In genomic region chr12:111018068-111018467, GRCm38 (mm10) we compare ENCODE assay signal across 19 mouse cellular contexts. TPM values are rescaled to one million over a fixed set of nuclear protein-coding genes. Genes with fewer than 3 reads are reported as not detected.
DNase-seq lines count a peak whose midpoint lies in the region; ATAC-seq lines count a peak whose summit lies in the region.
"Had no signal": no experiment of that assay in that cellular context is flagged by ENCODE, and none has a peak within 500 bp of the region (broad histone marks: within the 10 kb centered on the region; RNA-seq: fewer than 3 reads in every experiment).

No protein-coding gene starts in this region.

- peak; percentile 72 for DNase-seq in heart, adult 11 months
- no peak for DNase-seq in heart, postnatal 25 days (ENCODE audit: low spot score)
- peak; percentile 77 for DNase-seq in midbrain, embryonic 11.5 days (ENCODE audit: low spot score, missing footprints)
- DNase-seq: adrenal gland, adult 2 months; adrenal gland, adult 8-10 months; adrenal gland, postnatal 10 days; adrenal gland, postnatal 14 days; adrenal gland, postnatal 25 days; adrenal gland, postnatal 36 days; B cell, adult 2 months; cerebellum, adult 11 months; cerebellum, adult 11-12 months; cerebellum, adult 18-20 months had no signal

- WGBS in midbrain, embryonic 11.5 days: 93% methylated on average over 11 of the region's 11 CpGs
- 89% methylated on average over 11 of the region's 11 CpGs for WGBS in midbrain, embryonic 15.5 days

- intact Hi-C loops in heart, postnatal 25 days (cut with DNase I): no loop called here

- no peak overlapping the region for H3K4me3 ChIP-seq in midbrain, embryonic 11.5 days (ENCODE audit: low read depth, low read length)
- H3K4me3 ChIP-seq in midbrain, embryonic 15.5 days: no peak overlapping the region

- H3K9ac ChIP-seq in midbrain, embryonic 11.5 days (ENCODE audit: low read length): no peak overlapping the region
- H3K9ac ChIP-seq in midbrain, embryonic 15.5 days: no peak overlapping the region

- no peaks in the 10 kb centered on the region for H3K4me1 ChIP-seq in midbrain, embryonic 11.5 days (ENCODE audit: control insufficient read depth, insufficient read depth, low read length)
- H3K4me1 ChIP-seq in midbrain, embryonic 15.5 days: no peaks in the 10 kb centered on the region

- H3K27me3 ChIP-seq in midbrain, embryonic 11.5 days (ENCODE audit: control insufficient read depth, insufficient read depth, low read length): no peaks in the 10 kb centered on the region
- H3K27me3 ChIP-seq in midbrain, embryonic 15.5 days (replicated peaks): no peaks in the 10 kb centered on the region
- H3K27me3 ChIP-seq: CH12.LX had no signal

- no peak overlapping the region for H3K27ac ChIP-seq in midbrain, embryonic 11.5 days (ENCODE audit: low read depth, low read length)
- H3K27ac ChIP-seq in midbrain, embryonic 15.5 days: no peak overlapping the region

- H3K9me3 ChIP-seq in midbrain, embryonic 11.5 days (ENCODE audit: control insufficient read depth, low read length): no peaks in the 10 kb centered on the region
- no peaks in the 10 kb centered on the region for H3K9me3 ChIP-seq in midbrain, embryonic 15.5 days

- no peaks in the 10 kb centered on the region for H3K36me3 ChIP-seq in midbrain, embryonic 11.5 days (ENCODE audit: control insufficient read depth, insufficient read depth, low read length)
- H3K36me3 ChIP-seq in midbrain, embryonic 15.5 days (replicated peaks): no peaks in the 10 kb centered on the region
- H3K36me3 ChIP-seq: G1E had no signal

- no peak overlapping the region for H3K4me2 ChIP-seq in midbrain, embryonic 11.5 days
- H3K4me2 ChIP-seq in midbrain, embryonic 15.5 days: no peak overlapping the region

- no peak for ATAC-seq in midbrain, embryonic 11.5 days (ENCODE audit: low FRiP score)
- no peak for ATAC-seq in midbrain, embryonic 15.5 days (replicated peaks)
- ATAC-seq: activated CD4-positive, CD25-positive, alpha-beta regulatory T cell, adult 4 months; CD4-positive, CD25-positive, alpha-beta regulatory T cell, adult 4 months; Patski had no signal

RNA-seq across cellular contexts. Expression of gene Rcor1, which starts 21.1 kb away (rescaled TPM):
- 10 to 100 TPM; 14.8 to 17.4 TPM for total RNA-seq in heart, postnatal 25 days (2021)
- 10.4 and 12.1 TPM in 2 replicates for polyA plus RNA-seq in midbrain, embryonic 11.5 days (2014; fragmentation: Nextera tagmentation; extraction: Ambion mirVana)
- 4.7 and 5.1 TPM in 2 replicates for polyA plus RNA-seq in midbrain, embryonic 15.5 days (2015; fragmentation: Nextera tagmentation; extraction: Ambion mirVana)

RNA-seq across cellular contexts. Expression of gene Ankrd9, which starts 39.2 kb away (rescaled TPM):
- total RNA-seq in heart, postnatal 25 days (2021): 10 to 100 TPM; 66.8 to 71.8 TPM
- 9.9 and 11.8 TPM in 2 replicates for polyA plus RNA-seq in midbrain, embryonic 11.5 days (2014; fragmentation: Nextera tagmentation; extraction: Ambion mirVana)
- 8.0 and 8.3 TPM in 2 replicates for polyA plus RNA-seq in midbrain, embryonic 15.5 days (2015; fragmentation: Nextera tagmentation; extraction: Ambion mirVana)
